Mouse (Mus musculus) forebrain, embryonic 11.5 days (tissue): ENCODE measurements at regions not wholly inside any gene's neighbourhood (a gene's known extent, or its start where the extent isn't known, plus 50 kb on each side); places are given as distances from the start of the nearest gene placed in this dataset.

Experiments used
- ATAC-seq: fragments of 200-750 bp; cut with Nextera tagmentation; replicated peaks from 2 replicates; pipeline ENCODE4 v1.8.0; 2017; ENCODE audit warnings: moderate TSS enrichment; ENCODE audit not compliant: low FRiP score
- DNase-seq: peaks from one replicate; pipeline ENCODE4 v3.0.0-alpha.2; 2017; ENCODE audit warnings: low spot score
- H3K27ac ChIP-seq: fragments of 300-500 bp; sonication (generic); 2 replicates; pipeline ENCODE4 v1.5.1; 2014; ENCODE audit warnings: low read depth, low read length
- H3K27me3 ChIP-seq: fragments of 300-500 bp; sonication (generic); 2 replicates; pipeline ENCODE4 v1.6.1; 2014; ENCODE audit warnings: mild to moderate bottlenecking, low read length, mixed read lengths; ENCODE audit not compliant: control insufficient read depth, insufficient read depth
- H3K36me3 ChIP-seq: fragments of 300-500 bp; sonication (generic); 2 replicates; pipeline ENCODE4 v1.6.1; 2014; ENCODE audit warnings: mild to moderate bottlenecking, low read length, moderate library complexity, mixed read lengths; ENCODE audit not compliant: control insufficient read depth, insufficient read depth
- H3K4me1 ChIP-seq: fragments of 300-500 bp; sonication (generic); replicated peaks from 2 replicates; pipeline ENCODE4 v1.6.1; 2014; ENCODE audit warnings: low read length, mixed read lengths; ENCODE audit not compliant: control insufficient read depth, insufficient read depth
- H3K4me2 ChIP-seq: fragments of 300-500 bp; sonication (generic); 2 replicates; pipeline ENCODE4 v1.6.1; 2014; ENCODE audit warnings: low read depth, mild to moderate bottlenecking, low read length, moderate library complexity, mixed read lengths; ENCODE audit not compliant: severe bottlenecking
- H3K4me3 ChIP-seq: fragments of 300-500 bp; sonication (generic); 2 replicates; pipeline ENCODE4 v1.5.1; 2014; ENCODE audit warnings: low read depth, low read length
- H3K9ac ChIP-seq: fragments of 300-500 bp; sonication (generic); 2 replicates; pipeline ENCODE4 v1.6.1; 2014; ENCODE audit warnings: low read length
- H3K9me3 ChIP-seq: fragments of 300-500 bp; sonication (generic); 2 replicates; pipeline ENCODE4 v1.6.1; 2016; ENCODE audit warnings: low read length, mixed read lengths; ENCODE audit not compliant: control insufficient read depth
- WGBS: fragments of 180-500 bp; shearing (Covaris S2); extraction: QIAGEN DNeasy Blood & Tissue Kit; methylation state at CpG from one replicate; pipeline ENCODE4 v1.1.7; 2014; 5-methylcytosine and 5-hydroxymethylcytosine counted together

DNA sequence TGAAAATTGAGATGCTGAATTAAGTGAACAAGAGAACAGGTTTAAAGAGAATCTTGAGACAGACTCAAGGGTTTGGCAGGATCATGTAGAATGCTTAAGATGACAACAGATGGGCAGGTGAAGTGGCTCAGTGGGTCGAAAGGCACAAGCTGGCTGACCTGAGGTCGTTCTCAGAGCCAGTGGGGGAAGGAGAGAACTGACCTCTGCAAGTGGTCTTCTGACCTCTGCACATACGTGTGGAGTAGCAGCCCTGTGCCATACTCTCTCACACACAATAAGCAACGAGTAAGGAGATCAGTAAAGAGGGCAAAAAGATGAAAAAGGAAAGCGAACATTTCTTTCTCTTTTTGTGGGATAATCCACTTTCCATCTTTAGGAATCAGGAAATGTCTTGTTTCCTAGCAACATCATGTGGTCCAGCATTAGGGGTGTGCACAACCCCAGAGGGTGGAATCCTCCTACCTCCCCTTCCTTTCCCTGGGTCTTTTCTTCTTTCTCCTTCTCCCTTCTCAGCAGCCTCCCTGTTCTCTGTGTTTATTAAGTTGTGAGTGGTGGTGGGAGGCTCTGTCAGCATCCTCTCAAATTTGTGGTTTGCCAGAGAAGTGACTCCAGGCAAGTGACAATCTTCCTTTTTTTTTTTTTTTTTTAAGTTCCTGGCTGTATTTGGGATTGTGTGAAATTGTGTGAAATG is 114.7 kb downstream of the 1810013L24Rik start:
- Histone ChIP-seq H3K9ac (no peak overlapping the region), H3K4me2 (no peak overlapping the region), H3K27me3 (no peaks in the 10 kb centered on the region), H3K4me1 (no peaks in the 10 kb centered on the region), H3K36me3 (no peaks in the 10 kb centered on the region), H3K9me3 (no peaks in the 10 kb centered on the region), H3K27ac (0 out of 2 replicates have a peak overlapping the region, but pooled peaks have one; percentile 1), H3K4me3 (no peak overlapping the region)
- 0 out of 2 replicates have a peak, but pooled peaks have one; percentile 61 for ATAC-seq
- WGBS, result 21% methylated on average over 5 of the region's 5 CpGs
- DNase-seq, result no peak

DNA sequence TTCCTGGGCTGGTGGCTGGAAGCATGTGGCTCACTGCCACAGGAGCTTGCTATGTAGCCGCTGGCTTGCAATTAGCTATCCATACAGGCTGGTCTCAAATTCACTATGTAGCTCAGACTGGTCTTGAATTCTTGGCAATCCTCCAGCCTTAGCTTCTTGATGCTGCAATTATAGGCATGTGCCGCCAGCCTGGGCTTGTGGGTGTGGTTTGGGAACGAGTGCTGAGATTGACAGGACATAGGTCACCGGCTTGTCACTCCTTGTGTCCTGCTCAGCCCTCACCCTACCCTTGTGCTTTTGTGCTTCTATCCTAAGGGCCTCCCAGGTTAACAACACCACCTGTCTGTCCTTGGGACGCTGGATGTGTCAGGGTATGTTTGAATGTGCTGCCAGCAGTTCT is 117.9 kb downstream of the 1810013L24Rik start:
- WGBS, result 68% methylated on average over 5 of the region's 5 CpGs
- Histone ChIP-seq H3K4me3 (no peak overlapping the region), H3K4me1 (no peaks in the 10 kb centered on the region), H3K27ac (no peak overlapping the region), H3K27me3 (no peaks in the 10 kb centered on the region), H3K9ac (no peak overlapping the region), H3K4me2 (no peak overlapping the region), H3K36me3 (no peaks in the 10 kb centered on the region), H3K9me3 (no peaks in the 10 kb centered on the region)
- ATAC-seq, result peak; percentile 52
- DNase-seq, result no peak

DNA sequence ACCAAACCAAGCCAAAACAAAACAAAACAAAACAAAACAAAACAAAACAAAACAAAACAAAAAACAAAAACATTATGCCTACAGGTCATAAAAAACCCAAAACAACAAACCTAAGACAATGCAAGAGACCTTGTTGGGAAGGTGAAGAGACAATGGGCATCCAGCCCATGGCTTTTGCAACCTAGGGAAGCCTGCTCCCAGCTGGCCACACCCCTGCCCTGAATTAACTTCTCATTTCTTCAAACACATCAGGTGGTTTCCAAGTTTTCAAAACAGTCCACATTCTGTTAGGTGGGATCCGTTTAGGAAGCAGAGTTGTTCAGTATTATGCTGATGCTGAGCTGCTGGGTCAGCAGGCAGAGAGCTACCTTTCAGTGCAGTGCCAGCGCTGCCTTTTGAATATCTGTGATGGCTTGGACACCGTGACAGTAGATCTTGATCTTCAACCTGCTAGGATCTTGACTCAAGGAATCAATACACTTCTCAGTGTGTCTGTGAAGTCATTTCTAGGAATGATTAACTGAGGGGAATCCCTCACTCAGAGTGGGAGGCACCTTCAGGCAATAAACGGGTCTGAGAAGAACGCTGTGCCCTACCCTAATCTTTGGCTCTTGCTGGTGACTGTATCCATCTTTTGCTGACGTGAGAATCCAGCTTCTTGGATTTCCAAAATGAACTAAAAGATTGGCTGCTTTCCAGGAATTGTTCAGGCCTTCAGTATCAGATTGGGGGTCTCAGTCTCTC is 121.4 kb downstream of the 1810013L24Rik start:
- Histone ChIP-seq H3K9me3 (no peaks in the 10 kb centered on the region), H3K9ac (no peak overlapping the region), H3K4me2 (no peak overlapping the region), H3K27ac (no peak overlapping the region), H3K36me3 (no peaks in the 10 kb centered on the region), H3K4me1 (no peaks in the 10 kb centered on the region), H3K4me3 (no peak overlapping the region), H3K27me3 (no peaks in the 10 kb centered on the region)
- WGBS, result 91% methylated on average over 6 of the region's 6 CpGs
- ATAC-seq (no peak), DNase-seq (no peak)

DNA sequence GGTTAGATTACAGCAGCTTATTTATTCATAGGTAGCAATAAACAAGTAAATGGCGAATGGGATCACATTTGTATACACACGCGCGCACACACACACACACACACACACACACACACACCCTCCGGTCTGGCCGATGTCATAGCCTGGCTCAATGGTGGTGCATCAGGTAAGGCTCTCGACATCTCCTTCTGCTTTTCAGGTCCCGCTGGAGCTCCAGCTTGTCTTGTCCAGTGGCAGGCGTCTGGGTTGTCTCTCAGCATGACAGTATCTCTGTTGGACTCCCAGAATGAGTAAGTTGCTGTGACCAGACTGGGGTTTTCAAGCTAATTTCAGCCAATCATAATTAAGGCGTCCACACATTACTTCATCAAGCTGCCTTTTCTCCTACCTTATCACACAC is 131.8 kb downstream of the 1810013L24Rik start:
- no peaks in the 10 kb centered on the region for H3K4me1 ChIP-seq
- no peaks in the 10 kb centered on the region for H3K36me3 ChIP-seq
- no peak overlapping the region for H3K27ac ChIP-seq
- no peak for ATAC-seq
- no peak overlapping the region for H3K4me3 ChIP-seq
- no peaks in the 10 kb centered on the region for H3K9me3 ChIP-seq
- H3K27me3 ChIP-seq, result no peaks in the 10 kb centered on the region
- H3K4me2 ChIP-seq, result no peak overlapping the region
- 89% methylated on average over 10 of the region's 10 CpGs for WGBS
- no peak overlapping the region for H3K9ac ChIP-seq
- no peak for DNase-seq

DNA sequence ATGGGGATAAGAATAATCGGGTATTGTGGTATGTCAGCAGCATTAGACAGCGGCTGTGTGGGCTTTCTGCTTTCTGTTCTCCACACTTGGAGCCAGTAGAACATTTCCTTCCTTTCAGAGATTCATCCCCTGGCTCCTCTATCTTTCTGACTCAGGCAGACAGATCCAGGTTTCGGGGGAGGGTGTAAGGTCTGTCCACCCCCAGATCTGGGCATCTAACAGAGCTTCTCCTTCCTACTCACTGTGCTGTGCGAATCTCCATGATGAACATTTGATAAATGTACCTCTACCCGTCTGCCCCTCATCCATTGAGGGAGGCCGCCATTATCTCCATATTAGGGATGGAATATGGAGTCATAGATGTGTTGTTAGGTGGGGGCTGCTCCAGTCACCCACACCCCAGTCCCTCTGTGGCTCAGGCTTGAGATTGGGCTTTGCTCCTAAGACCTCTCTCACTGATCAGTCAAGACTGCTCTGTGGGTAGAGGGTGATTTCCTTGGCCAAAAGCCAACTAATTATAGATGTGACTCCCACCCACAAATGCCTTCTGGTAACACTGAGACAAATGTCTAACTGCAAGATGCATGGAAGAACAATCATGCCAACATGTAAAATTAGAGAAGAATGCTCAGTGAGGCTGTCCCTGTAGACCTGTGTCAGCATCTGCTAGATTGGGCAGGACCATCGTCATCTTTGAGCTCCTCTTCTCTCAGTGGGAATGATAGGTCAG is 163.8 kb downstream of the 1810013L24Rik start:
- 85% methylated on average over 7 of the region's 7 CpGs for WGBS
- ATAC-seq, result no peak
- H3K36me3 ChIP-seq, result no peaks in the 10 kb centered on the region
- H3K4me2 ChIP-seq, result no peak overlapping the region
- H3K9ac ChIP-seq, result no peak overlapping the region
- no peak overlapping the region for H3K27ac ChIP-seq
- no peak for DNase-seq
- no peaks in the 10 kb centered on the region for H3K27me3 ChIP-seq
- no peak overlapping the region for H3K4me3 ChIP-seq
- no peaks in the 10 kb centered on the region for H3K4me1 ChIP-seq
- no peaks in the 10 kb centered on the region for H3K9me3 ChIP-seq

DNA sequence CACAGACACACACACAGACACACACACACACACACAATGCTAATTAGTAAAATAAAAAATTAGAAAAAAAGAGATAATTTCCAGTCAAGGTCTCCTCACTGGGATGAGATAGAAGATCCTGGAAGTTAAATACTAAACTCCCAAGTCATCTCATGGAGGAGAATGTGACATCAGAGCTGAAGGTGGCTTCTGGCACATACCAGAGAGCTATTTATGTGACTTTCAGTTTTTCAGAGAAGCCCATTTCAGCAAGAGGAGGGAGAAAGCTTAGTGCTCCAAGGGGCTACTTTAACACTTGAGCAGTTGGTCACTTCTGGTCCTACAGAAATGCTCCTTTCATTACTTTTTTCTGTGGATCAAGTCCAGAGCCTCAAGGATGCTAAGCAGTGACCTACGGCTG is 164.6 kb downstream of the 1810013L24Rik start:
- Histone ChIP-seq H3K27ac (no peak overlapping the region), H3K4me1 (no peaks in the 10 kb centered on the region), H3K36me3 (no peaks in the 10 kb centered on the region), H3K9me3 (no peaks in the 10 kb centered on the region), H3K4me2 (no peak overlapping the region), H3K4me3 (no peak overlapping the region), H3K27me3 (no peaks in the 10 kb centered on the region), H3K9ac (no peak overlapping the region)
- no peak for DNase-seq
- no peak for ATAC-seq
- 90% methylated on average over 1 of the region's 1 CpGs for WGBS

DNA sequence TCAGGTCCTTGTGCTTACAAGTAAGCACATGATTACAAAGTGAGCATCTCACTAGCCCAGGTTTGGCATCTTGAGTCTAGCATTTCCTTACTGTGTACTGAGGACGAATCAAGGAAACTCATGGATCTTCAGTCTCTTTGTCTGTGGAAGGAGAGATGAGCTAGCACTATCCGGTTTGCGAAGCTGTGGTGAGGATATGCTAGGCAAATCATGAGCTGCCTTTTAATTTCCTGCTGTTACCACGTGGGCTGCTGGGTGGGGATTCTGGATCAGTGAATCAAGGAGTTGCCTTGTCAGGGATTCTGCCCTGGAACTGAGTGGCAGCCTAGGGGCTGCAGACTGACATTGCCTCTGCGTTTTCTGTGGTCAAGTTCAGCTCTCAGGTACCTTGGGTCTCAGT is 167.3 kb downstream of the 1810013L24Rik start:
- Histone ChIP-seq H3K36me3 (no peaks in the 10 kb centered on the region), H3K9ac (no peak overlapping the region), H3K4me2 (no peak overlapping the region), H3K4me1 (no peaks in the 10 kb centered on the region), H3K27ac (no peak overlapping the region), H3K4me3 (no peak overlapping the region), H3K9me3 (no peaks in the 10 kb centered on the region), H3K27me3 (no peaks in the 10 kb centered on the region)
- ATAC-seq, result no peak
- DNase-seq, result no peak
- WGBS, result 81% methylated on average over 5 of the region's 5 CpGs

DNA sequence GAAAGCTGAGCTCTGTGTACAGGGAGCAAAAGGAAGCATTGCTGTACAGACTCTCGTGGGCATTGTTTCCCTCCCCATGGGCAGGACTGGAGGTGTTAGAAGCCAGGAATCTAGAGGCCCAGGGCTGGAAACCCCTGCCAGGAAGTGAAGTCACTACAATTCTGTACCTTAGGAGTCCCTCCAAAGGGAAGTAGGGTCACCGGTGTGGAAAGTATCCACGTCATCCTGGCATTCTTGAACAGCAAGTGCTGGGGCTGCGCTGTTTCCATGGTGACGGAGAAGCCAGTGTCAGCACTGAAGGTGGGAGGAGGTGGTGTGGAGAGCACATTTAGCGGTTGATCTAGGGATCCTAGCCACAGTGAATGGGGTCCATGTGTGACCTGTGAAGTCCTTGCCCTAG is 174.1 kb downstream of the 1810013L24Rik start:
- Histone ChIP-seq H3K27ac (no peak overlapping the region), H3K9me3 (no peaks in the 10 kb centered on the region), H3K27me3 (no peaks in the 10 kb centered on the region), H3K36me3 (no peaks in the 10 kb centered on the region), H3K4me2 (no peak overlapping the region), H3K4me1 (no peaks in the 10 kb centered on the region), H3K4me3 (no peak overlapping the region), H3K9ac (no peak overlapping the region)
- 34% methylated on average over 6 of the region's 6 CpGs for WGBS
- peak; percentile 58 for DNase-seq
- ATAC-seq, result 0 out of 2 replicates have a peak, but pooled peaks have one; percentile 39
